Mouse (Mus musculus): ENCODE measurements around the gene Usp45.

Usp45 gene

DNA sequence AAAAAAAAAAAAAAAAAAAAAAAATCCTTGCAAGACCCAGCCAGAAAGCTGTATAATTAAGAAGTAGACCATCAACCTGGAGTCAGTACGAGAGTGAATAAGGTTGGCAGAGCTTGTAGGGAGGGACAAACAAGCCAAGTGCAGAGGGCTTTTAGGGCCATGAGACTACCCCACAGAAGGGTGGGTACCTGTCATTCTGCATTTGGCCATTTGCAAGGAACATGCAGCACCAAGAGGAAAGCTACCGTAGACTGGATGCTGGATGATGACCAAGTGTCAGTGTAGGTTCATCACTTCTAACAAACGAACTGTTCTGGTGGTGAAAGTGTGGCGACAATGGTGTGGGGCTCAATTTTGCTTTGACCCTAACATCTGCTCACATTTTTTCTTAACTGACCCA lies 22.9 kb downstream of the Usp45 start:
- no peak for DNase-seq (ENCODE audit: low spot score)

DNA sequence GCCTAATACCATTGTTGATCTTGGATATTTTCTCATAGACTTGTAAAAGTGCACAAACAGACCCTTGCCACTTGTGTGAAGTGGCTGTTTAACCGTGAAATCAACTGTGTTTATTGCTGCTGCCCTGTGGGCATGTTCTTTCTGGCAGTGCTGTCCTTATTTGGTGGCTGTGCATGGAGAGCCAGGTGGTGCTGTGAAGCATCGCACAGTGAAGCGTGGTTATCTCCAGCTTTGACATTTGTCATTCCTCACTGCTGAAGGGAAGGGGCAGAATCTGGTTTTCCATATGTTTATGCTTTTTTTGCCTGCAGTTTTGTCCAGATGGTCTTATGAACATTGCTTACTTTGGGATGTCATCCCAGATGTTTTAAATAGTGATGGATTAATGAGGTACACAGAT lies 26.7 kb downstream of the Usp45 start:
- no peak for DNase-seq (ENCODE audit: low spot score)

DNA sequence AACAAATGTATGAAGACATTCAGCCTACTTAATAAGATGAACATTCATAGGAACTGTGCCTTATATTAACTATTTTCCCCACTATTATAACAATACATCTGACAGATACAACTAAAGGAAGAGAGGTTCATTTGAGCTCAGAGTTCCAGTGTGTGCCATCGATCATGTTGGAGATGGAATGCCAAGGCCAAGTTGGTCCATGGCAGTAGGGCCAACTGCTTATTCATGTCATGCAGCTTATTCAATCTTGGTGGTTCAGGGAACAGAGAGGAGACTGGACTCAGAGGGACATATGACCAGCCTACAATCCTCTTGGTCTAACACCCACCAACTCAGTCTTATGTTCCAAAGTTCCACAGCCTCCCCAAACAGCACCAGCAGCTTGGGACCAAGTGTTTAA lies 34.1 kb downstream of the Usp45 start:
- no peak for DNase-seq (ENCODE audit: low spot score)

DNA sequence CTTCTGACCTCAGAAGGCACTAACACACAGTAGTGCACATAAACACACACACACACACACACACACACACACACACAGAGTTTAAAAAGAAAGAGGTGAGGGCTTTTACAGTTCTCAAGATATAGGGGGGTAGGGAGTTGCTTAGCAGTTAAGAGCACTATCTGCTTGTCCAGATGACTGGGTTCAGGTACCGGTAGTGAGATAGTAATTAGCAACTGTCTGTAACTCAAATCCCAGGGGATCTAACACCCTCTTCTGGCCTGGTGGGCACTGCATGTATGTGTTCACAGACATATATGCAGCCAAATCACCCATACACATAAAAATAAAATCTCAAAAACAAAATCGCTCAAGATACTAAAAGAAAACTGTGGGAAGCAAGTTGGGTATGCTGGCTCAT lies 34.7 kb downstream of the Usp45 start:
- DNase-seq (ENCODE audit: low spot score): no peak

DNA sequence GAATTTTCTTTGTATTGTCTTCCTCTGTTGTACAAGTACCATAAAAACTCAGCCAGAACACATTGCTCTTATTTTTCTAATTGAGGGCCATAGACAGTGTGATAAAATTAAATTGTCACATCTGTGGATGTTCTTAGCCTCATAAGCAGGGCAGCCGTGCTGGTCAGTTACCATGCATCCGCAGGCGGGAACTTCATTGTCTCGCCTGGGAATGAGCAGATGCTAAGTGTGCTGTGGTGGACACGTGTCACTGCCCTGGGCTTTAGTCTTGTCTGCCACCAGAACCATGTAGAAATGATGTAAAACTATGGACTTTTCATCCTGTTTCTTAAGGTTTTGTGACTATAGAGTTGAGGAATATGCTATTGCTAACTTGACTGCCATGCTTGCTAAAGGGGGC lies 40.2 kb downstream of the Usp45 start:
- no peak for DNase-seq (ENCODE audit: low spot score)

DNA sequence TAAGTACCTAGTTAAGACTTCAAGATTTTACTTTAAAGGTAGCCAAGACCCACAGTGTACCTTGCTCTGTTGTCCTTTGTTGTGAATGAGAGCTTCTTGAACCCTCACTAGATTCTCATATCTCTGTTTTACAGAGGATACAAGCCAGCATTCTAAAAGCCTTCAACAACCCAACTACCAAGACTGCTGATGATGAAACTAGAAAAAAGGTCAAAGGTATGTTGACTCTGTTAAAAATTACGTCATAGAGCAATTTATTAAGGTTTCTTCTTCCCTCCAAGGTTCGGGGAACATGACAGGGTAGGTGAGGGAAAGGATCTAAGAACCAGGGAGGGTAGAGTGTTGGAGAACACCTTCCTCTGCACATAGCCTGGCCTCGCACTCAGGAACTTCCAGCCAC lies 43.7 kb downstream of the Usp45 start:
- DNase-seq (ENCODE audit: low spot score): no peak

DNA sequence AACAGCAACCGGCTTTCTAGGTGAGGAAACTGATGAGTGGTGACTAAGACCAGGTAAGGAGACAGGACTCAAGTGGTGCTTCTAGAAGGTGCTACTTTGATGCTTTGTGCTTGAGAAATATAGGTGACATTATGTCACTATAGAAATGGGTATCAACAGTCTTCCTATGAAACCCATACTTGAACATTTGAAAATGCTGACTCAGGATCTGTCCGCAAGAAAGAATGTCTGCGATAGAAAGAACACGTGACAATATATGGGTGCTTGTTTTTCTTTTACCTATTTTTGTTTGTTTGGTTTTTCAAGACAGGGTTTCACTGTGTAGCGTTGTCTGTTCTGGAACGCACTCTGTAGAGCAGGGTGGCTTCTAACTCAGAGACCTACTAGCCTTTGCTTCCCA lies 45.7 kb downstream of the Usp45 start:
- no peak for DNase-seq (ENCODE audit: low spot score)

DNA sequence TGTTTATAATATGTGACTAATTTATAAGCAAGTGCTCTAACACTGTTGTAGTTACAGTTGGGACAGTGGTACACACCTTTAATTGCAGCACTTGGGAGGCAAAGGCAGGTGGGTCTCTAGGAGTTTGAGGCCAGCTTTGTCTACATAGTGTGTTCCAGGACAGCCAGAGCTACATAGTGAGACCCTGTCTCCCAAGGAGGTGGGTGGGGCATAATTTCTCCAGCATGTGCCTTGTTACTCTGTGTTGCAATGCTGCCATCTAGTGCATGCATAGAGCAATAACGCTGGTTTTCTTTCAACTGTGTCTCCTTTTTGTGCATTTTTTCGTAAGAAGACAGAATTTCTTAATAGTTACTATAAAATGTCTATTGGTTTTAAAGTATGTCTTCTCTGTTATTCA lies 47.1 kb downstream of the Usp45 start:
- DNase-seq (ENCODE audit: low spot score): peak; percentile 38

DNA sequence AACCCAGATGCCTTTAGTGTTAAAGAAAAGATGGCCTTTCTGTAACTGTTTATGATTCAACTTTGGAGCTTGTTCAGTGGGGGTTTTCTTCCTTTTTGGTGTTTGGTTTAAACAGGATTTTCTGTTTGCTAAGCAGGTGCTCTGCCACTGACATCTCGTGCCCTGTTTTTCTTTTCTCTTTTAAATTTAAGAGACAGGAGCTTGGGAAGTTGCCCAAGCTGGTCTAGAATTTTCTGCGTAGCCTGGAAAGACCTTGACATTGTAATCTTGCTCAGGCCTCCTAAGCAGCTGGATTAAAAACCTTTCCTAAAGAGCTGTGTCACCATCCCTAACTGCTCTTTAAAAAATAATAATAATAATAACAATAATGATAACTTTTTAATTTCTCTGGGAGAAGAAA lies 59.7 kb downstream of the Usp45 start:
- no peak for DNase-seq (ENCODE audit: low spot score)

DNA sequence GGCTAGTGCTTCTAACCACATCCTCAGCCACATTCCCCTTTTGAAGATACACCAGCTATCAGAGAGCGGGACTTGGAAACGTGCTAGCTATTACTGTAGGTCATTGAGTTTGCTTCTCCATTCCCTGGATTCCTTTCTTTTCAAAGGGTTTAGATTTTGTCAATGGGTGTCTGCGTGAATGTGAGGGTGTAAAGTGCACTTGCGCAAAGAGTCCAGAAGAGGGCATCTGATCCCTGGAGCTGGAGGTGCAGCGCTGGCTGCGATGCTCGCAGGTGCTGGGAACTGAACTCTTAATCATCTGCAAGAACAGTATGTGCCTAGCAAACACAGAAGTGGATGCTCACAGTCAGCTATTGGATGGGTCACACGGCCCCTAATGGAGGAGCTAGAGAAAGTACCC lies 65.9 kb downstream of the Usp45 start:
- DNase-seq (ENCODE audit: low spot score): no peak

DNA sequence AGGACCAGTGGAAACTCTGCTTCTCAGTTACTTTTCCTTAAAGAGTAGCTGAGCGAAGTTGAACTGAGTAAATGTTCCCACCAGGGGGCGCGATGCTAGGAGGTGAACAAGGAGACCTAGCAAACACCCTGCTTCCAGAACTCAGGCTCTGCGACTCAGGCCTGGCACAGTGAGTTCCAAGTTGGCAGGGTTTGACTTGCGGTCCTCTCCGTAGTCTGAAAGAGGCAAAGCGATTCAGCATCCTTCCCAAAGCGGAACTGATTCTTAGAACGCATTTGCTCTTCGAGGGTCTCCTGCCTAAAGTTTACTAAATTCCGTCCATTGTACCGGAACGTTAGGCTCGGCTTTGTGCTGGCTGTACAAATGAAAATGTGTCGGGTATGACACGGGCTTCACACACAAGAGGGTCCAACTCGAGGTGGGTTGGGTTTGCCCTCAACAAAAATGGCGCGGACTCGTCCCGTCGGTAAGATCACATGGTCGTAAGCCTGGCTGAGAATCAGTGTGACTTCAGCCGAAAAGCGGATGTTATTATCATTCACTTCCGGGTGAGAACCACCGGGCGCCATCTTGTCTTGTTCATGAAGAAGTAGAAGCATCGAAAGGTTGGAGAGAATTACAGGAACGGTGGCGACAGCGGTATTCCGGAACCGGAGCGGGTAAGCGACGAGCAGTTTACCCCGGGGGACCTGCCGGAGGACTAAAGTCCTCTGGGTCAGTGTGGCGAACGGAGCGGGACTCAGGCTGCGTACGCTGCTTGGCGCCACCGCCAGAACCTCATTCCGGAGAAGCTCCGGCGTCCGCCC lies 80.7 kb downstream of the Usp45 start, which contains the start of gene Pnisr:
TSS of gene Pnisr (plus strand) at position 103 of the 806 bp plus-strand sequence.
- DNase-seq (ENCODE audit: low spot score): peak; percentile 93

DNA sequence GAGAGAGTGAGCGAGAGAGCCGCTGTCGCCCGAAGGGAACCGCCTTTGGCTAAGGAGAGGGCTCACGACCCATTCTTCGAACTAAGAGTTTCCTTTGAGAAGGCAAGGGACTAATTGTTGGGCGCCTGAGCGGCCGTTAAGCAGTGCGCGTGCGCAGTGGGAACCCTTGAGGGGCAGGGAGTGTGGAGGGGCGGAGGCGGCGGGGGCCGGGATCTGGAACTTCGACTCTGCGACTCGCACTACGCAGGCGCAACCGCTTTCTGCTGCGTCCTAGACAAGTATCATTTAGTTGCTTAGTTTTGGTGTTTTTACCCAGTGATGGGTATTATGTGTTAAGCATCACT lies 81.3 kb downstream of the Usp45 start:
- DNase-seq (ENCODE audit: low spot score): peak; percentile 90

DNA sequence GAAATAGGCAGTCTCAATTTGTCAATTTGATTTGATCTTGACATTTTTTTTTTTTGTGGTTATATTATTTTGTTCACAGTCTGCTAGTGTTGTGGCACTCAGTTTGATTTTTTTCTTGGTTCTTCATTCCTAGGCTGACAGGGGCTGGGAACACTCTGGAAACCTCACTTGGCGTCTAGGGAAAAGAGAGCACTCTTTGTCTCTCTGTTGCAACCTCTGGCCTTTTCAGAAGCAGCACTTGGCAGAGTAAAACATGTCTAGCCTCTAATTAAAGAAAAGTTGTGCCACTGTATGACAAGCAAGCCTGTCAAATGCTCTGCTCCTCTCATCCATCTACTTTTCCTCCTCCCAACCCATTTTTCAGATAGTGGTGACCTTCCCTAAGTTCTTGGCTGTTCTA lies 90.5 kb downstream of the Usp45 start:
- no peak for DNase-seq (ENCODE audit: low spot score)

DNA sequence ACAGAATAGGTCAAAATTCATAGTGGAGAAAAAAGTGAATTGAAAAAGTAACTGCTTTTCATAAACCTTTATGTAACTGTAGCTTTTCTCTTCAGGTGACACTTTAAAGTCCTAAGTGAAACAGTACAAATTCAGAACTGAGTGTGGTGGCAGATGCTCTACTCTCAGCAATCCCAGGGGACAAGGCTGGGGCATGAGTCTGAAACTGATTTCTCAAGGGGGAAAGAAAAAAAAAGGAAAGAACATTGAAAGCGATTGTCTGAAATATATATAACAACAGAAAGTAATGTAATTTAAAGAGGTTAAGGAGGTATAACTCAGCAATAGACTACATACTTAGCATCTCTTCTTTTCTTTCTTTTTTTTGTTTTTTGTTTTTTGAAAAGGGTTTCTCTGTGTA lies 98.3 kb downstream of the Usp45 start:
- no peak for DNase-seq (ENCODE audit: low spot score)

DNA sequence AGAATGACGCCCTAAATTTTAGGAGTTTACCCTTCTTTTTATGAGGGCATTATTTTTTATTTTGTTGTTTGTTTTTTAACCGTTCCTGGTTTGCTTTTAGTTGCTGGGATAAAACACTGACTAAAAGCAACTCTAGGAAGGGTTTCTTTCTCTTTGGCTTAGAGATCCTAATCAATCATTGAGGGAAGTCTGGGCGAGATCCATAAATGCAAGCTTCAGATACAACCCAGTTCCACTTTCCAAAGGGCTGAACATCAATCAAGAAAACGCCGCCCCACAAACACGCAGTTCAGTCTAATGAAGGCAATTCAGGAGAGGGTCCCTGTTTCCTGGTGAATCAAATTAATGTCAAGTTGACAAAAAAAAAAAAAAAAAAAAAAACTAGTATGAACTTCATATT lies 111.8 kb downstream of the Usp45 start:
- no peak for DNase-seq (ENCODE audit: low spot score)

DNA sequence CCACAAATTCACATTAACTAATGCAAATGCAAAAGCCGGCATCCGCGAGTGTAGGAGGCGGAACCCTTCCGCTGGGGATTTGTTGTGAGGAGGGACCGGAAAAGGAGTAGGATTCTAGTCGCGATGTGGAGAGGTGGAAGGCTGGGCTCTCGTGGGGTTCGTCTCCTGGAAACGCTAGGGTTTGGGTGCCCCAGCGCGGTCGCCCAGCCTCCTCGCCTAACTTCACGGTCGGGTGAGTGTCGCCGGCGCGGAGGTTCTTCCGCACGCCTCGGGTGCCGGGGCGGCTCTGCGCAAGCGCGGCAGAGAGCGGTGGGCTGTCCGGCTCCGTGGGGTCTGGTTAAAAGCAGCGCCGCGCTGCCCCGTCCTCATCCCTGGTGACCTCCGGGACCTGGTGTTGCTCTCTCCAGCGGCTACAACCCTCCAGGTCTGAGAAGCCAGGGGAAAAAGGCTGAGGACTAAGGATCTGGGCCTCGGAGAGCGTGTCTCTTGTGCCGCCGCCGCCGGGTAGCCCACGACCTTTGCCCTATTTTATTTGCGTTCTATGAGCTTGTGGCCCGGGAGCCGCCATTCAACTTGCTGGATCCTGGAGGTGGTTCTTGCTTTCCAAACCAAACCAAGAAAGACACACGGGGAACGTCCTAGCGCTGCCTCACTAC lies 112.7 kb downstream of the Usp45 start, which contains the start of gene Coq3:
TSS of gene Coq3 (plus strand) at position 109 of the 656 bp plus-strand sequence.
- DNase-seq (ENCODE audit: low spot score): peak; percentile 89

DNA sequence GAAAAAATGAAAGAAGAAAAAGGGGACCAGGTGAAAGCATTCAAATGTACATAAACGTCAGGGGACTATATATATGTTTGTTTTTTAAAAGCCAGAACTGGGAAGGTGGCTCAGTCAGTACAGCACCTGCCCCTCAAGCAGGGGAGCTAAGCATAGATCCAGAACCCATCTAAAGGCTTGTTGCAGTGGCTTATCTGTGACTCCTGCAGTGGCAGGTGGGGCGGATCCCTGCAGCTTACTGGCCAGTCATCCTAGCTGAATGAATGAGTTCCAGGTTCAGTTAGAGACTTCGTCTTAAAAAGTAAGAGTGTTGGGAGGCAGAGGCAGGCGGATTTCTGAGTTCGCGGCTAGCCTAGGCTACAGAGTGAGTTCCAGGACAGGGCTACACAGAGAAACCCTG lies 115.8 kb downstream of the Usp45 start:
- no peak for DNase-seq (ENCODE audit: low spot score)

DNA sequence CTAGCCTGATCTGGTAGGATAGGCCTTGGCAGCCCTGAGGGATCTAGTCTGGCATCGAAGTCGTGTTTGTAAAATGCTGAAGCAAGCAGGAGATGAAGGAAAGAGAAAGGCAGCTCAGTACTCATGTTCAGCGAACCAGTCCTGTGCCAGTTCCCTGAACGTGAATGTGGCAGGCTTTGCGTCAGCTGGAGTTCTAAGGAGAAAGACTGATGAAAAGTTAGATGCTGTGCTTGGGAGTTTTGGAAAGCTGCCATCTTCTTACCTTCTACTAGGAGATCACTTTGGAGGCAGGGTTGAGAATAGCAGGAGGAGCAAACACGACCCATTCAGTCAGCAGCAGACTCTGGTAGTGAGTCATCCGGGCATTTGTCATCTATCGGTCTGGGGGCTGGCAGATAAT lies 118.9 kb downstream of the Usp45 start:
- no peak for DNase-seq (ENCODE audit: low spot score)

Data from yolk sac, embryonic 10.5 days (tissue).